In the genomic region with DNA sequence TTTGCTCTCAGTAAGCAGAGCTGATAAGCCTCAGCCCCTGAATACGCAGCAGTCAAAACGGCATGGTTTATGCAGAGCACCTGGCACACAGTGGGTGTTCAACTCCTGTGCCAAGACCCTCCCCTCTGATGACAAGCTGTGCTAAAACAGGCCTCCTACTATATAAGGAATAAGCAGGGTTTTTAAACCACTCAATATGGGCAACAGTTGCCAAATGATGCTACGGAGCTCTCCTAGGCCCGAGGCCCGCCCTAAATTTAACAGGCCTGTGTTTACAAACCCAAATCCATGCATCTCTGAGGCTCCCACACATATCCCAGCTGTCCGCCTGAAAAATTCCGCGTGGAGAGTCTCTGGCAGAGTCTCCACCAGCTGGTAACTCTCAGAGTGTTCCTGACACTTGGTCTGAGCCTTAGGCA, we compare ENCODE assay signal across 8 mouse cellular contexts. TPM values are rescaled to one million over a fixed set of nuclear protein-coding genes. Genes with fewer than 3 reads are reported as not detected.
DNase-seq lines count a peak whose midpoint lies in the region; ATAC-seq lines count a peak whose summit lies in the region.

No protein-coding gene starts in this region.

- H3K27me3 ChIP-seq in forebrain, embryonic 14.5 days (replicated peaks; ENCODE audit: control insufficient read depth, insufficient read depth, low read length) = no peaks in the 10 kb centered on the region
- H3K27me3 ChIP-seq in forebrain, embryonic 12.5 days = no peaks in the 10 kb centered on the region
- no peaks in the 10 kb centered on the region for H3K27me3 ChIP-seq in stomach, embryonic 14.5 days (ENCODE audit: control insufficient read depth, insufficient read depth, low read length)

- peak overlapping the region; percentile 28 for H3K27ac ChIP-seq in forebrain, embryonic 14.5 days (ENCODE audit: low read depth, low read length)
- no peak overlapping the region for H3K27ac ChIP-seq in forebrain, embryonic 12.5 days
- H3K27ac ChIP-seq in stomach, embryonic 14.5 days (ENCODE audit: low read length) = peak overlapping the region; percentile 68; the same call in 1 of the 2 replicates

- peak; percentile 66; the same call in 1 of the 2 replicates for ATAC-seq in forebrain, embryonic 14.5 days
- ATAC-seq in forebrain, embryonic 12.5 days (ENCODE audit: low FRiP score) = no peak
- peak; percentile 84 for ATAC-seq in stomach, embryonic 14.5 days (ENCODE audit: insufficient number of reproducible peaks, insufficient read depth, low FRiP score, low read depth)

- no peaks in the 10 kb centered on the region for H3K36me3 ChIP-seq in forebrain, embryonic 14.5 days (ENCODE audit: control insufficient read depth, insufficient read depth, low read length)
- no peaks in the 10 kb centered on the region for H3K36me3 ChIP-seq in forebrain, embryonic 12.5 days (replicated peaks)
- no peaks in the 10 kb centered on the region for H3K36me3 ChIP-seq in stomach, embryonic 14.5 days (ENCODE audit: control insufficient read depth, insufficient read depth, low read length)

- no peak overlapping the region for H3K9ac ChIP-seq in forebrain, embryonic 14.5 days (ENCODE audit: low read length)
- H3K9ac ChIP-seq in forebrain, embryonic 12.5 days = no peak overlapping the region
- H3K9ac ChIP-seq in stomach, embryonic 14.5 days (replicated peaks; ENCODE audit: low read depth, low read length) = no peak overlapping the region

- H3K4me1 ChIP-seq in forebrain, embryonic 14.5 days (ENCODE audit: control insufficient read depth, insufficient read depth, low read length) = no peaks in the 10 kb centered on the region
- no peaks in the 10 kb centered on the region for H3K4me1 ChIP-seq in forebrain, embryonic 12.5 days
- no peaks in the 10 kb centered on the region for H3K4me1 ChIP-seq in stomach, embryonic 14.5 days (ENCODE audit: control insufficient read depth, insufficient read depth, low read length)

- WGBS in forebrain, embryonic 14.5 days = 63% methylated on average over 8 of the region's 8 CpGs
- 85% methylated on average over 8 of the region's 8 CpGs for WGBS in forebrain, embryonic 12.5 days
- 35% methylated on average over 8 of the region's 8 CpGs for WGBS in stomach, embryonic 14.5 days

- H3K4me2 ChIP-seq in forebrain, embryonic 14.5 days (ENCODE audit: low read length) = no peak overlapping the region
- no peak overlapping the region for H3K4me2 ChIP-seq in forebrain, embryonic 12.5 days
- no peak overlapping the region for H3K4me2 ChIP-seq in stomach, embryonic 14.5 days (replicated peaks; ENCODE audit: low read depth, low read length)

- H3K4me3 ChIP-seq in forebrain, embryonic 14.5 days (ENCODE audit: low read depth, low read length) = no peak overlapping the region
- H3K4me3 ChIP-seq in forebrain, embryonic 12.5 days (replicated peaks) = no peak overlapping the region
- H3K4me3 ChIP-seq in stomach, embryonic 14.5 days (ENCODE audit: low read depth, low read length) = no peak overlapping the region

- peak; percentile 67 for DNase-seq in forebrain, embryonic 14.5 days (ENCODE audit: low spot score)
- peak; percentile 80 for DNase-seq in cerebellum, adult 9-11 months
- DNase-seq in layer of hippocampus, postnatal 10 days (ENCODE audit: low spot score in 2 of 2) = peak; percentile 40 to 56
- no peak for DNase-seq in embryo, embryonic 9.5 days (ENCODE audit: extremely low spot score)
- DNase-seq in spleen, adult 18-20 months = no peak
- DNase-seq in spleen, adult 12 weeks (ENCODE audit: low spot score) = no peak

- H3K9me3 ChIP-seq in forebrain, embryonic 14.5 days (replicated peaks; ENCODE audit: control insufficient read depth, low read length) = no peaks in the 10 kb centered on the region
- H3K9me3 ChIP-seq in forebrain, embryonic 12.5 days = no peaks in the 10 kb centered on the region
- H3K9me3 ChIP-seq in stomach, embryonic 14.5 days (ENCODE audit: control insufficient read depth, low read depth, low read length) = no peaks in the 10 kb centered on the region

RNA-seq across cellular contexts. Expression of a gene that starts 19.6 kb away (rescaled TPM):
- polyA plus RNA-seq in forebrain, embryonic 14.5 days (2014; fragmentation: Nextera tagmentation; extraction: Ambion mirVana) = 16.4 and 21.6 TPM in 2 replicates
- polyA plus RNA-seq in forebrain, embryonic 12.5 days (2016; fragmentation: Nextera tagmentation; extraction: Ambion mirVana) = 9.2 and 9.8 TPM in 2 replicates
- total RNA-seq in layer of hippocampus, postnatal 10 days (2021) = 100 to 1,000 TPM; 173 to 199 TPM
- polyA plus RNA-seq in stomach, embryonic 14.5 days (2014; fragmentation: Nextera tagmentation; extraction: Ambion mirVana) = 5.9 and 8.6 TPM in 2 replicates

Comparison
In these comparisons a context has a peak if more than half of its experiments do, and no peak if none do; other contexts are left out.
1. DNase-seq: peak in forebrain, embryonic 14.5 days (single experiment), cerebellum, adult 9-11 months (single experiment) and layer of hippocampus, postnatal 10 days (2 of 2); none in embryo, embryonic 9.5 days (single experiment), spleen, adult 18-20 months (0 of 2) and spleen, adult 12 weeks (single experiment).